Mouse (Mus musculus): Measurements from ENCODE around the gene Selenom. TPM values are rescaled to one million over a fixed set of nuclear protein-coding genes. Genes with fewer than 3 reads are reported as not detected.
A peak's percentile ranks its signal among the peaks of the same experiment; 100 is the strongest.

Gene Selenom
- total and polyA plus RNA-seq, 3 experiments, result 4.1 to 33.0 (median 7.1) TPM

GRCm38 (mm10) chr11:3515637-3516036 is 1.2 kb downstream of the Selenom start:
- Histone ChIP-seq H3K9ac (ENCODE audit: insufficient read depth, low read depth) (peak overlapping the region; percentile 54; the same call in 1 of the 2 replicates), H3K4me1 (ENCODE audit: control insufficient read depth in 1 of 2, insufficient read depth in 2 of 2) (peaks cover 0 to 6% of the 10 kb centered on the region in 2 experiments; a peak in 1 of 4 replicates), H3K27ac (ENCODE audit: insufficient read depth, low read depth) (no peak overlapping the region), H3K4me2 (ENCODE audit: insufficient read depth, low read depth, poor library complexity, severe bottlenecking) (peak overlapping the region; percentile 76; the same call in 1 of the 2 replicates), H3K27me3 (replicated peaks) (peaks cover 6% of the 10 kb centered on the region), H3K4me3 (replicated peaks in 1 of 3; ENCODE audit: low read depth in 2 of 3, low read length in 2 of 3, poor library complexity in 1 of 3) (no peak overlapping the region), H3K79me2 (replicated peaks; ENCODE audit: control insufficient read depth, extremely low read depth, insufficient read depth, poor library complexity, severe bottlenecking) (no peaks in the 10 kb centered on the region), H3K36me3 (replicated peaks in 1 of 2; ENCODE audit: control insufficient read depth in 1 of 2, insufficient read depth in 1 of 2, low read length in 1 of 2) (no peaks in the 10 kb centered on the region), H3K9me3 (replicated peaks; ENCODE audit: low read length) (no peaks in the 10 kb centered on the region)
- dilution Hi-C loops (cut with MboI; ENCODE audit: extremely low pct_ligation_motif_present, extremely low pct_unique_long_range_greater_than_20kb, low sequenced_read_pairs), result no loop called here
- no peak for TF ChIP-seq POLR2A (IDR thresholded peaks at IDR 0.05; ENCODE audit: low read depth, low read length)
- in situ Hi-C loops (cut with MboI; ENCODE audit: low pct_ligation_motif_present, low pct_unique_long_range_greater_than_20kb, low sequenced_read_pairs), result no loop called here
- DNase-seq (ENCODE audit: extremely low read depth), result no peak

- in situ Hi-C loops (cut with MboI; ENCODE audit: low pct_ligation_motif_present, low pct_unique_long_range_greater_than_20kb, low sequenced_read_pairs), result no loop called here
- Histone ChIP-seq H3K79me2 (replicated peaks; ENCODE audit: control insufficient read depth, extremely low read depth, insufficient read depth, poor library complexity, severe bottlenecking) (no peaks in the 10 kb centered on the region), H3K36me3 (replicated peaks in 1 of 2; ENCODE audit: control insufficient read depth in 1 of 2, insufficient read depth in 1 of 2, low read length in 1 of 2) (peaks cover 0 to 3% of the 10 kb centered on the region in 2 experiments), H3K4me1 (ENCODE audit: control insufficient read depth in 1 of 2, insufficient read depth in 2 of 2) (peaks cover 0 to 6% of the 10 kb centered on the region in 2 experiments; a peak in 1 of 4 replicates), H3K4me2 (ENCODE audit: insufficient read depth, low read depth, poor library complexity, severe bottlenecking) (no peak overlapping the region), H3K4me3 (replicated peaks in 1 of 3; ENCODE audit: low read depth in 2 of 3, low read length in 2 of 3, poor library complexity in 1 of 3) (no peak overlapping the region), H3K9ac (ENCODE audit: insufficient read depth, low read depth) (no peak overlapping the region), H3K9me3 (replicated peaks; ENCODE audit: low read length) (no peaks in the 10 kb centered on the region), H3K27me3 (replicated peaks) (peaks cover 5% of the 10 kb centered on the region), H3K27ac (ENCODE audit: insufficient read depth, low read depth) (no peak overlapping the region)
- no peak for TF ChIP-seq RAD21 (IDR thresholded peaks at IDR 0.05; ENCODE audit: low read depth, low read length)
- no peak for TF ChIP-seq UBTF (IDR thresholded peaks at IDR 0.05; ENCODE audit: low read depth, low read length)
- TF ChIP-seq CTCF (conservative IDR thresholded peaks at IDR 0.05 in 1 of 2, IDR thresholded peaks at IDR 0.05 in 1 of 2; ENCODE audit: low read depth in 2 of 2, low read length in 2 of 2), result no peak
- no peak for TF ChIP-seq ETS1 (conservative IDR thresholded peaks at IDR 0.05; ENCODE audit: low read depth, low read length)
- TF ChIP-seq POLR2AphosphoS2 (IDR thresholded peaks at IDR 0.05; ENCODE audit: low read depth, low read length), result no peak
- TF ChIP-seq RCOR1 (conservative IDR thresholded peaks at IDR 0.05; ENCODE audit: low read depth, low read length), result no peak
- DNase-seq (ENCODE audit: extremely low read depth), result no peak
- dilution Hi-C loops (cut with MboI; ENCODE audit: extremely low pct_ligation_motif_present, extremely low pct_unique_long_range_greater_than_20kb, low sequenced_read_pairs), result no loop called here
Observed at GRCm38 (mm10) chr11:3516121-3516520, 1.6 kb downstream of the Selenom start.

GRCm38 (mm10) chr11:3516859-3517845 is 2.7 kb downstream of the Selenom start:
- Histone ChIP-seq H3K79me2 (replicated peaks; ENCODE audit: control insufficient read depth, extremely low read depth, insufficient read depth, poor library complexity, severe bottlenecking) (no peaks in the 10 kb centered on the region), H3K4me1 (ENCODE audit: control insufficient read depth in 1 of 2, insufficient read depth in 2 of 2) (peaks cover 0 to 6% of the 10 kb centered on the region in 2 experiments; a peak in 1 of 4 replicates), H3K4me3 (replicated peaks in 1 of 3; ENCODE audit: low read depth in 2 of 3, low read length in 2 of 3, poor library complexity in 1 of 3) (no peak overlapping the region), H3K36me3 (replicated peaks in 1 of 2; ENCODE audit: control insufficient read depth in 1 of 2, insufficient read depth in 1 of 2, low read length in 1 of 2) (peaks cover 0 to 9% of the 10 kb centered on the region in 2 experiments), H3K4me2 (ENCODE audit: insufficient read depth, low read depth, poor library complexity, severe bottlenecking) (no peak overlapping the region), H3K9me3 (replicated peaks; ENCODE audit: low read length) (no peaks in the 10 kb centered on the region), H3K9ac (ENCODE audit: insufficient read depth, low read depth) (no peak overlapping the region), H3K27ac (ENCODE audit: insufficient read depth, low read depth) (no peak overlapping the region), H3K27me3 (replicated peaks) (peaks cover 5% of the 10 kb centered on the region)
- in situ Hi-C loops (cut with MboI; ENCODE audit: low pct_ligation_motif_present, low pct_unique_long_range_greater_than_20kb, low sequenced_read_pairs), result no loop called here
- TF ChIP-seq USF1 (IDR thresholded peaks at IDR 0.05; ENCODE audit: low read depth, low read length), result no peak
- TF ChIP-seq IRF4 (IDR thresholded peaks at IDR 0.05; ENCODE audit: low read depth, low read length), result no peak
- TF ChIP-seq TBP (conservative IDR thresholded peaks at IDR 0.05; ENCODE audit: low read depth, low read length), result no peak
- no peak for TF ChIP-seq MAX (IDR thresholded peaks at IDR 0.05; ENCODE audit: low read length)
- no peak for TF ChIP-seq NELFE (IDR thresholded peaks at IDR 0.05; ENCODE audit: low read depth, low read length)
- TF ChIP-seq MAZ (IDR thresholded peaks at IDR 0.05; ENCODE audit: low read depth, low read length), result no peak
- TF ChIP-seq MYC (IDR thresholded peaks at IDR 0.05; ENCODE audit: low read depth, low read length), result no peak
- TF ChIP-seq MXI1 (IDR thresholded peaks at IDR 0.05; ENCODE audit: low read depth, low read length), result no peak
- TF ChIP-seq CHD1 (IDR thresholded peaks at IDR 0.05; ENCODE audit: low read depth, low read length), result no peak
- no peak for TF ChIP-seq RAD21 (IDR thresholded peaks at IDR 0.05; ENCODE audit: low read depth, low read length)
- no peak for TF ChIP-seq CHD2 (IDR thresholded peaks at IDR 0.05; ENCODE audit: low read length)
- no peak for TF ChIP-seq ETS1 (conservative IDR thresholded peaks at IDR 0.05; ENCODE audit: low read depth, low read length)
- TF ChIP-seq POLR2AphosphoS2 (IDR thresholded peaks at IDR 0.05; ENCODE audit: low read depth, low read length), result no peak
- dilution Hi-C loops (cut with MboI; ENCODE audit: extremely low pct_ligation_motif_present, extremely low pct_unique_long_range_greater_than_20kb, low sequenced_read_pairs), result no loop called here
- no peak for DNase-seq (ENCODE audit: extremely low read depth)

All from CH12.LX (cell line).